Mouse (Mus musculus): ENCODE measurements around the gene Morc2a.

Gene Morc2a

GRCm38 (mm10) chr11:3735715-3736114, 86.7 kb downstream of the Morc2a start:
- DNase-seq (ENCODE audit: low spot score), result no peak

GRCm38 (mm10) chr11:3738778-3739177, 89.8 kb downstream of the Morc2a start:
- DNase-seq (ENCODE audit: low spot score), result no peak

Data from layer of hippocampus, adult 9-10 months (tissue).